Mouse (Mus musculus) MEL-GATA-1-ER (cell line): ENCODE data around the gene Gif.

Experiments
- DNase-seq: peaks from one replicate; pipeline ENCODE4 v3.0.0-alpha.2; 2012; ENCODE audit warnings: low read depth; ENCODE audit errors: extremely low read depth

The Gif gene

GRCm38 (mm10) chr19:11793741-11794359, 46.5 kb downstream of the Gif start:
- DNase-seq: no peak

- no peak for DNase-seq
Measured at GRCm38 (mm10) chr19:11794447-11794846, 47.1 kb downstream of the Gif start.

GRCm38 (mm10) chr19:11800531-11801315, 53.4 kb downstream of the Gif start:
- no peak for DNase-seq

- no peak for DNase-seq
Measured at GRCm38 (mm10) chr19:11804423-11804822, 57.1 kb downstream of the Gif start.

- peak; percentile 96 for DNase-seq
Measured at GRCm38 (mm10) chr19:11807251-11807650, 59.9 kb downstream of the Gif start.

GRCm38 (mm10) chr19:11807822-11808221, 60.5 kb downstream of the Gif start:
- DNase-seq: no peak

- peak; percentile 63 for DNase-seq
Measured at GRCm38 (mm10) chr19:11808452-11808851, 61.1 kb downstream of the Gif start.

GRCm38 (mm10) chr19:11810003-11810758, 62.8 kb downstream of the Gif start:
- DNase-seq: no peak

- DNase-seq: no peak
Measured at GRCm38 (mm10) chr19:11810856-11811255, 63.5 kb downstream of the Gif start.

- DNase-seq: peak; percentile 32
Measured at GRCm38 (mm10) chr19:11811688-11812365, 64.5 kb downstream of the Gif start.
